In genomic region chr13:69006915-69007314, GRCm38 (mm10) we compare ENCODE assay signal across 30 mouse cellular contexts. TPM values are rescaled to one million over a fixed set of nuclear protein-coding genes. Genes with fewer than 3 reads are reported as not detected.
DNase-seq lines count a peak whose midpoint lies in the region; ATAC-seq lines count a peak whose summit lies in the region.
"Had no signal": no experiment of that assay in that cellular context is flagged by ENCODE, and none has a peak within 500 bp of the region (broad histone marks: within the 10 kb centered on the region; RNA-seq: fewer than 3 reads in every experiment).

No protein-coding gene starts in this region.

- no peak overlapping the region for H3K4me3 ChIP-seq in hindbrain, embryonic 16.5 days (ENCODE audit: low read length)
- H3K4me3 ChIP-seq in hindbrain, embryonic 14.5 days (replicated peaks; ENCODE audit: low read length), result no peak overlapping the region
- no peak overlapping the region for H3K4me3 ChIP-seq in kidney, embryonic 15.5 days (replicated peaks)
- no peak overlapping the region for H3K4me3 ChIP-seq in limb, embryonic 10.5 days
- H3K4me3 ChIP-seq: forebrain, embryonic 13.5 days; heart, embryonic 12.5 days; hindbrain, embryonic 12.5 days; liver, embryonic 15.5 days; lung, embryonic 15.5 days; myocyte; neural tube, embryonic 13.5 days had no signal

- no peak overlapping the region for H3K4me2 ChIP-seq in hindbrain, embryonic 16.5 days (ENCODE audit: low read length)
- H3K4me2 ChIP-seq in hindbrain, embryonic 14.5 days (replicated peaks), result no peak overlapping the region
- no peak overlapping the region for H3K4me2 ChIP-seq in kidney, embryonic 15.5 days
- H3K4me2 ChIP-seq: forebrain, embryonic 13.5 days; heart, embryonic 12.5 days; hindbrain, embryonic 12.5 days; liver, embryonic 15.5 days; lung, embryonic 15.5 days; neural tube, embryonic 13.5 days had no signal

- no peak overlapping the region for H3K9ac ChIP-seq in hindbrain, embryonic 16.5 days (ENCODE audit: low read depth, low read length)
- no peak overlapping the region for H3K9ac ChIP-seq in hindbrain, embryonic 14.5 days
- no peak overlapping the region for H3K9ac ChIP-seq in kidney, embryonic 15.5 days
- H3K9ac ChIP-seq: forebrain, embryonic 13.5 days; heart, embryonic 12.5 days; hindbrain, embryonic 12.5 days; liver, embryonic 15.5 days; lung, embryonic 15.5 days; neural tube, embryonic 13.5 days had no signal

- 70% methylated on average over 5 of the region's 5 CpGs for WGBS in hindbrain, embryonic 16.5 days
- 83% methylated on average over 5 of the region's 5 CpGs for WGBS in hindbrain, embryonic 14.5 days
- WGBS in kidney, embryonic 15.5 days, result 73% methylated on average over 5 of the region's 5 CpGs
- WGBS in limb, embryonic 10.5 days, result 79% methylated on average over 5 of the region's 5 CpGs

- no peaks in the 10 kb centered on the region for H3K9me3 ChIP-seq in hindbrain, embryonic 16.5 days (ENCODE audit: control insufficient read depth, low read length)
- H3K9me3 ChIP-seq in hindbrain, embryonic 14.5 days (ENCODE audit: control insufficient read depth, low read length), result no peaks in the 10 kb centered on the region
- H3K9me3 ChIP-seq in kidney, embryonic 15.5 days (replicated peaks), result no peaks in the 10 kb centered on the region
- H3K9me3 ChIP-seq in limb, embryonic 10.5 days (replicated peaks), result no peaks in the 10 kb centered on the region
- H3K9me3 ChIP-seq: forebrain, embryonic 13.5 days; heart, embryonic 12.5 days; hindbrain, embryonic 12.5 days; liver, embryonic 15.5 days; lung, embryonic 15.5 days; neural tube, embryonic 13.5 days had no signal

- ATAC-seq in hindbrain, embryonic 16.5 days, result peak; percentile 45
- ATAC-seq in hindbrain, embryonic 14.5 days (ENCODE audit: low FRiP score), result no peak
- ATAC-seq in kidney, embryonic 15.5 days (replicated peaks; ENCODE audit: low FRiP score), result no peak
- ATAC-seq: forebrain, embryonic 13.5 days; Patski had no signal

- H3K36me3 ChIP-seq in hindbrain, embryonic 16.5 days (ENCODE audit: control insufficient read depth, insufficient read depth, low read length), result no peaks in the 10 kb centered on the region
- no peaks in the 10 kb centered on the region for H3K36me3 ChIP-seq in hindbrain, embryonic 14.5 days (replicated peaks; ENCODE audit: control insufficient read depth, insufficient read depth)
- no peaks in the 10 kb centered on the region for H3K36me3 ChIP-seq in kidney, embryonic 15.5 days
- H3K36me3 ChIP-seq in limb, embryonic 10.5 days, result no peaks in the 10 kb centered on the region
- H3K36me3 ChIP-seq: G1E; heart, embryonic 12.5 days; hindbrain, embryonic 12.5 days; liver, embryonic 15.5 days; lung, embryonic 15.5 days; neural tube, embryonic 13.5 days had no signal

- no peak overlapping the region for H3K27ac ChIP-seq in hindbrain, embryonic 16.5 days (ENCODE audit: low read depth, low read length)
- H3K27ac ChIP-seq in hindbrain, embryonic 14.5 days, result no peak overlapping the region
- H3K27ac ChIP-seq in kidney, embryonic 15.5 days, result no peak overlapping the region
- H3K27ac ChIP-seq in limb, embryonic 10.5 days, result no peak overlapping the region
- H3K27ac ChIP-seq: forebrain, embryonic 13.5 days; hindbrain, embryonic 12.5 days; liver, embryonic 15.5 days; lung, embryonic 15.5 days; neural tube, embryonic 13.5 days had no signal

- H3K27me3 ChIP-seq in hindbrain, embryonic 16.5 days (replicated peaks; ENCODE audit: control insufficient read depth, insufficient read depth, low read length), result no peaks in the 10 kb centered on the region
- H3K27me3 ChIP-seq in hindbrain, embryonic 14.5 days (ENCODE audit: control insufficient read depth, insufficient read depth, low read length), result no peaks in the 10 kb centered on the region
- H3K27me3 ChIP-seq in kidney, embryonic 15.5 days, result no peaks in the 10 kb centered on the region
- H3K27me3 ChIP-seq in limb, embryonic 10.5 days (ENCODE audit: low read depth, poor library complexity, severe bottlenecking), result no peaks in the 10 kb centered on the region
- H3K27me3 ChIP-seq: CH12.LX; forebrain, embryonic 13.5 days; hindbrain, embryonic 12.5 days; liver, embryonic 15.5 days; lung, embryonic 15.5 days; neural tube, embryonic 13.5 days; Patski had no signal

- DNase-seq in hindbrain, embryonic 14.5 days (ENCODE audit: low spot score), result no peak
- DNase-seq in brain, adult 2 months (ENCODE audit: low read depth, low spot score), result peak; percentile 54
- DNase-seq in cerebellum, adult 11-12 months, result peak; percentile 42
- DNase-seq in cerebellum, postnatal 14 days, result peak; percentile 73 to 77
- no peak for DNase-seq in limb, embryonic 10.5 days (ENCODE audit: low spot score)
- DNase-seq in adrenal gland, postnatal 4 days (ENCODE audit: low spot score in 2 of 2), result no peak
- DNase-seq: adrenal gland, postnatal 10 days; B cell, adult 2 months; gastrocnemius, postnatal 10 days; heart, adult 18-20 months; heart, postnatal 10 days; kidney, adult 2 months; kidney, postnatal 14 days; layer of hippocampus, postnatal 36 days; lung, postnatal 4 days; midbrain, embryonic 14.5 days; retina, postnatal 1 day had no signal

- no peaks in the 10 kb centered on the region for H3K4me1 ChIP-seq in hindbrain, embryonic 16.5 days (ENCODE audit: control insufficient read depth, insufficient read depth, low read depth, low read length)
- H3K4me1 ChIP-seq in hindbrain, embryonic 14.5 days (replicated peaks; ENCODE audit: control insufficient read depth, insufficient read depth, low read length), result no peaks in the 10 kb centered on the region
- no peaks in the 10 kb centered on the region for H3K4me1 ChIP-seq in kidney, embryonic 15.5 days
- no peaks in the 10 kb centered on the region for H3K4me1 ChIP-seq in limb, embryonic 10.5 days
- H3K4me1 ChIP-seq: forebrain, embryonic 13.5 days; heart, embryonic 12.5 days; hindbrain, embryonic 12.5 days; liver, embryonic 15.5 days had no signal

RNA-seq across cellular contexts. Expression of gene Adcy2, which starts 7.6 kb away (rescaled TPM):
- 7.7 and 9.9 TPM in 2 replicates for polyA plus RNA-seq in hindbrain, embryonic 16.5 days (2015; fragmentation: Nextera tagmentation; extraction: Ambion mirVana)
- polyA plus RNA-seq in hindbrain, embryonic 14.5 days (2014; fragmentation: Nextera tagmentation; extraction: Ambion mirVana), result 15.7 and 16.7 TPM in 2 replicates
- polyA plus RNA-seq in kidney, embryonic 15.5 days (2015; fragmentation: Nextera tagmentation; extraction: Ambion mirVana), result 5.5 and 6.5 TPM in 2 replicates
- 0.39 and 1.2 TPM in 2 replicates for polyA plus RNA-seq in limb, embryonic 10.5 days (2016; fragmentation: Nextera tagmentation; extraction: Ambion mirVana)
- total RNA-seq in adrenal gland, postnatal 4 days (2021), result 1 to 10 TPM; 3.2 to 3.3 TPM
- total RNA-seq: CH12.LX; megakaryocyte-erythroid progenitor cell, adult 5-6 weeks had no signal
- polyA plus RNA-seq: G1E, myocyte had no signal

Comparison
In these comparisons a context has a peak if more than half of its experiments do, and no peak if none do; other contexts are left out.
1. DNase-seq: peak in brain, adult 2 months (single experiment), cerebellum, adult 11-12 months (single experiment) and cerebellum, postnatal 14 days (2 of 2); none in hindbrain, embryonic 14.5 days (single experiment), limb, embryonic 10.5 days (single experiment) and adrenal gland, postnatal 4 days (0 of 2).